Mouse (Mus musculus) forebrain, postnatal 0 days (tissue): ENCODE measurements at regions not wholly inside any gene's neighbourhood (a gene's known extent, or its start where the extent isn't known, plus 50 kb on each side); places are given as distances from the start of the nearest gene placed in this dataset.
A peak's percentile ranks its signal among the peaks of the same experiment; 100 is the strongest.

Experiments used
- ATAC-seq: fragments of 200-750 bp; cut with Nextera tagmentation; 2 replicates; pipeline ENCODE4 v1.8.0; 2017; ENCODE audit warnings: mild to moderate bottlenecking, moderate library complexity
- DNase-seq: peaks from one replicate; pipeline ENCODE4 v3.0.0-alpha.2; 2015
- H3K27ac ChIP-seq: fragments of 300-500 bp; sonication (generic); 2 replicates; pipeline ENCODE4 v1.5.1; 2014; ENCODE audit warnings: low read depth, mild to moderate bottlenecking, antibody characterized with exemption, low read length, moderate library complexity, mixed read lengths
- H3K27me3 ChIP-seq: fragments of 300-500 bp; sonication (generic); 2 replicates; pipeline ENCODE4 v1.6.1; 2014; ENCODE audit warnings: mild to moderate bottlenecking, low read length, mixed read lengths; ENCODE audit not compliant: insufficient read depth
- H3K36me3 ChIP-seq: fragments of 300-500 bp; sonication (generic); 2 replicates; pipeline ENCODE4 v1.6.1; 2014; ENCODE audit warnings: mild to moderate bottlenecking, moderate library complexity; ENCODE audit not compliant: insufficient read depth
- H3K4me1 ChIP-seq: fragments of 300-500 bp; sonication (generic); 2 replicates; pipeline ENCODE4 v1.6.1; 2014; ENCODE audit warnings: antibody characterized with exemption; ENCODE audit not compliant: insufficient read depth
- H3K4me2 ChIP-seq: fragments of 300-500 bp; sonication (generic); 2 replicates; pipeline ENCODE4 v1.6.1; 2014; ENCODE audit warnings: low read depth, mild to moderate bottlenecking, moderate library complexity
- H3K4me3 ChIP-seq: fragments of 300-500 bp; sonication (generic); 2 replicates; pipeline ENCODE4 v1.5.1; 2014; ENCODE audit warnings: low read depth, low read length, mixed read lengths
- H3K9ac ChIP-seq: fragments of 300-500 bp; sonication (generic); 2 replicates; pipeline ENCODE4 v1.6.1; 2014; ENCODE audit warnings: mild to moderate bottlenecking
- H3K9me3 ChIP-seq: fragments of 300-500 bp; sonication (generic); 2 replicates; pipeline ENCODE4 v1.6.1; 2016; ENCODE audit warnings: low read length
- CTCF ChIP-seq: sonication (generic); IDR thresholded peaks from 2 replicates; pipeline ENCODE4 v1.5.1; 2016; ENCODE audit warnings: antibody characterized with exemption, control low read depth, low read depth
- WGBS: fragments of 180-500 bp; shearing (Covaris S2); extraction: QIAGEN DNeasy Blood & Tissue Kit; methylation state at CpG from one replicate; pipeline ENCODE4 v1.1.7; 2014; 5-methylcytosine and 5-hydroxymethylcytosine counted together

DNA sequence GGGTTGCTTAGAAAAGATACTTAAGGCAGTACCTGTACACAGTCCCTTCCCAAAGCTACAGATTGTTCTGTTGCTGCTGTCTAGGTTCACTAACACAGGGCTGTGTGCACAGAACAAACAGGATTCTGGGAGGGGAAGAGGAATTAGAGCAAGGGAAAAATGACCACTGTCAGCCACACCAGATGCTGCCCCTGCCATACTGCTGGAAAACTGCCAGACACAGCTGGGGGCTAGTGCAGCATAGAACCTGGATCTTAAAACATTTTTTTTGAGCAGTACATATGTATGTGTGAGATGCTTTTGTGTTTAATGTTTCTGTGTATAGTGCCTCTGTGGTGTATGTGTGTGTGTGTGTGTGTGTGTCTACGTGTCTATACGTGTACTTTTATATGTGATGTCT, 291.7 kb upstream of the Myt1l start:
- Histone ChIP-seq H3K4me2 (no peak overlapping the region), H3K9ac (no peak overlapping the region), H3K4me1 (peaks cover 25% of the 10 kb centered on the region), H3K9me3 (no peaks in the 10 kb centered on the region), H3K36me3 (no peaks in the 10 kb centered on the region), H3K27me3 (no peaks in the 10 kb centered on the region), H3K4me3 (no peak overlapping the region), H3K27ac (no peak overlapping the region)
- DNase-seq (no peak), ATAC-seq (no peak)
- no peak for TF ChIP-seq CTCF
- WGBS = 79% methylated on average over 2 of the region's 2 CpGs

DNA sequence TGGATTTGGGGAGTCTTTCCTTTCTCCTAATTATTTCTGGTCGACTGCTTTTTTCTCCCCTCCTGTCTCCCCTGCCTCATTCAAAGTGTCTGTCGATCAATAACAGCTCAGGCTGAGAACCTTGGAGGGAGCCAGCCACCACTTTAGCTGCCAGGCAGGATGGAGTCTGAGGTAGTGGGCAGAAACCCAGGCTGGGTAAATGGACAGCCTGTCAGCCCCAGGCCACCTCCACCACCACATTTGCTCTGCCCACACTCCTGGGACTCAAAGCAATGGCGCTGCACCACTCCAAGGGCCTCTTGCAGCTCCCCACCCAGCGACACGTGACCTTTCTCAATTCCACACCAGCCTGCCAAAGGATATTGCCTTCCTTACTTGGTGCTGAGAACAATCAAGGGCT, 290.7 kb upstream of the Myt1l start:
- Histone ChIP-seq H3K9me3 (no peaks in the 10 kb centered on the region), H3K4me1 (peaks cover 23% of the 10 kb centered on the region), H3K36me3 (no peaks in the 10 kb centered on the region), H3K4me3 (no peak overlapping the region), H3K9ac (no peak overlapping the region), H3K4me2 (no peak overlapping the region), H3K27ac (no peak overlapping the region), H3K27me3 (no peaks in the 10 kb centered on the region)
- 39% methylated on average over 5 of the region's 5 CpGs for WGBS
- no peak for TF ChIP-seq CTCF
- DNase-seq (no peak), ATAC-seq (no peak)

DNA sequence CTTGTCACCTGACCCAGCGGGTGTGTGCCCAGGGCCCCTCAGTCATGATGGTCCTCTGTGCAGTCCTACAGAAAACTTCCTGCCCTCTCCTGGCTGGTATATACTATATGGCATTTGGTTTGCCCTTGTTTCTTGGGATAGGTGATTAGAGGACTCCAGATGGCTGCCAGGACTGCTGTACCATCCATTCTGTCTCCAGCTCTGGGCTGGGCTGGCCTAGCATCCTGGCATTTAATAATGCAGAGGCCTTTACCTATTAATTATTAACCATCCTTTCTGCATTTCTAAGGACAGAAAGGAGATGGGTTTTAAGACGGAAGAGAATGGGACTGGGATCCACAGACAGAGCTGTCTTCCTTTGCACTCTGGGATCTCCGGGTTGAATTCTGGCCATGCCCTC, 288.7 kb upstream of the Myt1l start:
- no peaks in the 10 kb centered on the region for H3K27me3 ChIP-seq
- peaks cover 13% of the 10 kb centered on the region for H3K4me1 ChIP-seq
- H3K27ac ChIP-seq = peak overlapping the region; percentile 77
- ATAC-seq = no peak
- H3K4me3 ChIP-seq = no peak overlapping the region
- DNase-seq = no peak
- H3K9me3 ChIP-seq = no peaks in the 10 kb centered on the region
- H3K4me2 ChIP-seq = no peak overlapping the region
- 75% methylated on average over 3 of the region's 3 CpGs for WGBS
- H3K36me3 ChIP-seq = no peaks in the 10 kb centered on the region
- H3K9ac ChIP-seq = no peak overlapping the region
- TF ChIP-seq CTCF = no peak

DNA sequence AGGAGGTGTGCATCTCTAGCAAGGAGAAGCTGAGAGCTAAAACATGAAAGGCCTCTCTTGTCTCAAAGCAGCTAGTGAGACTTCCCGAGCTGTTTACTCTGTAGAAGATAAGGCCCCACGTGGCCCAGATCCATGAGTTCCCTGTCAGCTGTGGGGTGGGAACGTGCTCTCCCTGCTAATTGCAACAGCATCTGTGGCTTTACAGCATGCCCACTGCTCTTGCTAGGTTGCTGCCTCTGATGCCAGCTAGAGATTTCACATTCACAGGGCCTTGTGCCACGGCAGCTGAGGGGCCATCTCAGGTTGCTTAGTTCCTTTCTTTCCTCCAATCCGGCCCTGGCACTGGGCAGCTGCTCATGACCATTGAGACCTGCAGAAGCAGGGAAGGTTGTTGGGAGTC, 288.2 kb upstream of the Myt1l start:
- no peaks in the 10 kb centered on the region for H3K9me3 ChIP-seq
- 14% methylated on average over 5 of the region's 5 CpGs for WGBS
- no peak for TF ChIP-seq CTCF

DNA sequence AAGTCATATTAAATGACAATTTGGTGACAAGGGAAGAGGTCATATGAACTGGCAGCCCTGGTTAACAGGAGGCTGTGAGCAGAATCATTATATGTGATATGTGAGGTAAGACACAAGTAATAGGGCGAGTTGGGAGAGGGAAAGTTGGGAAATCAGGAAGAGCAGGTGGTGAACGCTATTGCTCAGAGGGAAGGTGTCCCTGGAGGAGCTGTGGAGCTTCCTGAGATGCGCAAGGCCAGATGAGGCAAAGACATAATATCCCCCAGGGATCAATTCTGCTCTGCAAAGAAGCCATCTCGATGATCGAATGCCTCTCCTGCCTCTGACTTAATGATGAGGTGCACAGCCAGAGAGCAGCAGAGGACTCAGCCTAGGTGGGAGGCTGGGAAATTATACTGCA, 285.1 kb upstream of the Myt1l start:
- TF ChIP-seq CTCF = no peak
- Histone ChIP-seq H3K4me1 (peaks cover 17% of the 10 kb centered on the region), H3K27me3 (no peaks in the 10 kb centered on the region), H3K36me3 (no peaks in the 10 kb centered on the region), H3K4me2 (no peak overlapping the region), H3K27ac (no peak overlapping the region), H3K9ac (no peak overlapping the region), H3K9me3 (no peaks in the 10 kb centered on the region), H3K4me3 (no peak overlapping the region)
- 73% methylated on average over 5 of the region's 5 CpGs for WGBS
- ATAC-seq (no peak), DNase-seq (no peak)

More for the DNA sequence above, 288.2 kb upstream of the Myt1l start:
- no peaks in the 10 kb centered on the region for H3K27me3 ChIP-seq
- no peak overlapping the region for H3K4me3 ChIP-seq
- peak overlapping the region; percentile 77 for H3K27ac ChIP-seq
- ATAC-seq = peak; percentile 96
- H3K9ac ChIP-seq = no peak overlapping the region; the same call in 1 of the 2 replicates
- H3K36me3 ChIP-seq = no peaks in the 10 kb centered on the region
- peak; percentile 82 for DNase-seq
- H3K4me2 ChIP-seq = no peak overlapping the region
- H3K4me1 ChIP-seq = peaks cover 13% of the 10 kb centered on the region

DNA sequence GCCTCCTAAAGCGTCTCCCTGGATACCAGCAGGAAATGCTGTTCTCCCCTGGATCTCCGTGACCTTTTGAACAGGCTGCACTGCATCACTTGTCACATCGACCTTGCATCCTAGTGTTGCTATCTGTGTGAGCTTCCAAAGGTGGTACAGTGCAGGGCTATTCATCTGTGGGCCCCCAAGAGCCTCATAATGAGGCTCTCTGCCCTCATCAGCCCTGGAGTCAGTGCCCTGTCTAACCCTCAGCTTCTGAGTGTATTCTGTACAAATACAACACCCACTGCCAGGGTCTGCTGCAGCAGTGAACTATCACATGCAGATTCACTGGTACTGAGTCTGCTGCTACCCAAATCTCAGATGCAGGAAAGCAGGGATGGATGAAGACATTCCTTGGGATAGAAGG, 282.1 kb upstream of the Myt1l start:
- no peaks in the 10 kb centered on the region for H3K36me3 ChIP-seq
- no peak overlapping the region for H3K4me3 ChIP-seq
- H3K9ac ChIP-seq = no peak overlapping the region
- no peaks in the 10 kb centered on the region for H3K9me3 ChIP-seq
- WGBS = 59% methylated on average over 3 of the region's 3 CpGs
- H3K4me1 ChIP-seq = 0 out of 2 replicates have a peak, but pooled peaks cover 4% of the 10 kb centered on the region
- H3K4me2 ChIP-seq = no peak overlapping the region
- H3K27me3 ChIP-seq = no peaks in the 10 kb centered on the region
- peak overlapping the region; percentile 16; the same call in 1 of the 2 replicates for H3K27ac ChIP-seq
- DNase-seq (no peak), ATAC-seq (no peak)
- TF ChIP-seq CTCF = no peak

DNA sequence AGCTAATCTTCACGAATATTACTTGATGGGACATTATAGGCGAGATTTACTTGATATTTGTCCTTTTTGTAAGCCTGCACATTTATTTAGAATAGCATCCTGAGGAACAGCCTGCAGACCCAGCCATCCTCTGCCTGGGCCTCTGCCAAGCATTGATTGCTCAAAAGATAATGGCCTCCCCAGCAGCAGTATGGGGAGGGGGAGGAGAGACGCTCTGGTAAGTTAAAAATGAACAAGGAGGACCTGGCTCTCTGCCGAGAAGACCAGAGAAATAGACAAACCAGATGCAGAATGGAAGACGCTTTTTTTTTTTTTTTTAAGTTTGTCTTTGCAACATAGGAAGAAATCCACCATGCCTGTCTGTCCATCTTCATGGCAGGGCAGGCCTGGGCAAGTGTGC, 280.8 kb upstream of the Myt1l start:
- TF ChIP-seq CTCF = no peak
- Histone ChIP-seq H3K9me3 (no peaks in the 10 kb centered on the region), H3K27ac (peak overlapping the region; percentile 58; the same call in 1 of the 2 replicates), H3K4me1 (0 out of 2 replicates have a peak, but pooled peaks cover 4% of the 10 kb centered on the region), H3K4me2 (no peak overlapping the region), H3K27me3 (no peaks in the 10 kb centered on the region), H3K36me3 (no peaks in the 10 kb centered on the region), H3K4me3 (no peak overlapping the region), H3K9ac (no peak overlapping the region)
- DNase-seq (peak; percentile 70), ATAC-seq (peak; percentile 55)
- WGBS = 21% methylated on average over 5 of the region's 5 CpGs
